Mouse (Mus musculus) bone marrow, adult 2 months (tissue): ENCODE results near the gene Nrg3.

ENCODE experiments used
- CTCF ChIP-seq: fragments of 200-500 bp; IDR thresholded peaks from 2 replicates; pipeline ENCODE4 v1.5.1; 2011; ENCODE audit warnings: low read length, control low read depth; ENCODE audit not compliant: control insufficient read depth, insufficient read depth
- POLR2A ChIP-seq: fragments of 200-500 bp; IDR thresholded peaks from 2 replicates; pipeline ENCODE4 v1.6.1; 2011; ENCODE audit warnings: low read depth, mild to moderate bottlenecking, control low read depth, low read length, borderline replicate concordance; ENCODE audit not compliant: control insufficient read depth

- TF ChIP-seq POLR2A (no peak), CTCF (no peak)
Measured at GRCm38 (mm10) chr14:39428503-39428902, 44.4 kb downstream of the Nrg3 start.
